Mouse (Mus musculus) E14TG2a.4 (cell line): ENCODE measurements around the gene Kdm6b.

Experiments
- H3K27me3 ChIP-seq: 2 replicates; pipeline ENCODE4 v1.6.1; 2014; ENCODE audit warnings: low read length, control low read depth; ENCODE audit not compliant: insufficient read depth
- H3K36me3 ChIP-seq: 2 replicates; pipeline ENCODE4 v1.6.1; 2014; ENCODE audit warnings: low read length, control low read depth; ENCODE audit not compliant: insufficient read depth
- H3K4me1 ChIP-seq: replicated peaks from 2 replicates; pipeline ENCODE4 v1.6.1; 2014; ENCODE audit warnings: low read depth, low read length, control low read depth
- H3K4me3 ChIP-seq: replicated peaks from 2 replicates; pipeline ENCODE4 v1.5.1; 2014; ENCODE audit warnings: mild to moderate bottlenecking, low read length
- H3K9me3 ChIP-seq: 2 replicates; pipeline ENCODE4 v1.6.1; 2014; ENCODE audit warnings: low read length, control low read depth
- CTCF ChIP-seq: conservative IDR thresholded peaks from 2 replicates; pipeline ENCODE4 v1.5.1; 2014; ENCODE audit warnings: low read length
- NANOG ChIP-seq: IDR thresholded peaks from 2 replicates; pipeline ENCODE4 v1.6.1; 2014; ENCODE audit warnings: borderline replicate concordance, low read length, mixed read lengths
- POU5F1 ChIP-seq: IDR thresholded peaks from 2 replicates; pipeline ENCODE4 v1.6.1; 2014; ENCODE audit warnings: low read length, borderline replicate concordance

Kdm6b gene

DNA sequence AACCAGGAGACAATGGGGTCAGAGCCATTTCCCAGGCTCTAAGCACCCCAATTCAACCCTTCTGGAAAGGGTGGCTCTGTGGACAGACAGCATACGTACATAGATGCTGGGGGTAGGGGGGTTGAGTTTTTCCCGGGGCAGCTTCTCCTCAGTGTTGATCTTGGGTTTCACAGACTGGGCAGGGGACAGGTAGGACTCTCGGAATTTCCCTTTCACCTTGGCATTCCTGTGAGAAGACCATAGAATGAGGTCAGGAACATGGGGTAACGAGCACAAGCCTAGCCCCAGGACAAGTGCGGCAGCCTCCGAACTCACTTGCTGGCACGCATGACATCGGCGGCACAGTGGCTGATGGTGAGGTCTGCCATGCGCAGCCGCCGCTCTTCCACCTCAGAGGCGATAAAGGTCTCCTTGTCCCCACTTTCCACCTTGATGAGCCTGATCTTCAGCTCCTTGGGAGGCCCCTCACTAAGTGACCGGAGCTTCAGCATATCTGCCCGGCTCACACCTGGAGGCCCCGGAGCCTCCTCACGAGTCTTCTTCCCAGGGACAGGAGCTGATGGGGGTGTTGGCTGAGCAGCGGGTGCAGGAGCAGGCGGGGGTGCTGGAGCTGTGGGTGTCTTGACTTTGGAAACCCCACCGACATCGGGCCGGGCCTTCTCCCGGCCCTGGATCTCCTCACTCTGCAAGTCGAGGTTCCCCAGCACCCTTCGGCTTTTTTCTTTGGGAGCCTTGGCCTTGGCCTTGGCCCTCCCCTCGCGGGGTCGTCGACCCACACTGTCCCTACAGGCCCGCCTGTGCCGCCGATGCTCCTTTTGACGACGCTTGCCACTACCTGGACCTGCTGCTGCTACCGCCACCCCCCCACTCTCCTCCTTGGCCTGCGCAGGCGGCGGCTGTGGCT is 9.5 kb downstream of the Kdm6b start:
- no peak for TF ChIP-seq NANOG
- TF ChIP-seq POU5F1 = no peak
- TF ChIP-seq CTCF = no peak
- peaks cover 80% of the 10 kb centered on the region for H3K4me1 ChIP-seq
- no peaks in the 10 kb centered on the region for H3K9me3 ChIP-seq
- peaks cover 25% of the 10 kb centered on the region for H3K27me3 ChIP-seq
- peak overlapping the region; percentile 71 for H3K4me3 ChIP-seq
- H3K36me3 ChIP-seq = peaks cover 76% of the 10 kb centered on the region

DNA sequence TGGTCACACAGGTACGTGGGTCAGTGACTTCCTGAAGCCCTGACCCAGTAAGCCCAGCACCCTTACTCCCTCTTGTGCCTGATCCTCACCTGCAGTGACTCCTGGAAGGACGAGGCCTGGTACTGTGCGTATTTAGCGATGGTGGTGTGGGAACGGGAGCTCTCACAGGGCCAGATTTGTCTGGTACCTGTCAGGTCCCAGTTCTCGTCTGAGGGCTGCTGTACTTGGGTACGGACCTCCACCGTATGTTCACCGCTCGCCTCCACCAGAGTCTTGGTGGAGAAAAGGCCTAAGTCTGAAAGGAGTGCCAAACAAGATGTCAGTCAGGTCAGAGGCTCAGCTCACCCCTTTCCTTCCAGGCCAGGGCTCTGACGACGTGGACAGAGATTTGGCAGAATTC is 11.5 kb downstream of the Kdm6b start:
- Histone ChIP-seq H3K36me3 (peaks cover 63% of the 10 kb centered on the region), H3K4me1 (peaks cover 81% of the 10 kb centered on the region), H3K4me3 (peak overlapping the region; percentile 59; the same call in 1 of the 2 replicates), H3K27me3 (peaks cover 25% of the 10 kb centered on the region), H3K9me3 (no peaks in the 10 kb centered on the region)
- TF ChIP-seq POU5F1 = no peak
- TF ChIP-seq CTCF = no peak
- no peak for TF ChIP-seq NANOG

- TF ChIP-seq CTCF (peak; percentile 62), NANOG (no peak)
- Histone ChIP-seq H3K4me3 (peak overlapping the region; percentile 59), H3K36me3 (peaks cover 61% of the 10 kb centered on the region), H3K27me3 (peaks cover 25% of the 10 kb centered on the region), H3K9me3 (no peaks in the 10 kb centered on the region), H3K4me1 (peaks cover 82% of the 10 kb centered on the region)
Observed at GRCm38 (mm10) chr11:69401210-69401637, 12.3 kb downstream of the Kdm6b start.

- TF ChIP-seq NANOG = no peak
- TF ChIP-seq POU5F1 = no peak
- no peak for TF ChIP-seq CTCF
- Histone ChIP-seq H3K27me3 (peaks cover 25% of the 10 kb centered on the region), H3K36me3 (peaks cover 52% of the 10 kb centered on the region), H3K4me1 (peaks cover 74% of the 10 kb centered on the region), H3K9me3 (no peaks in the 10 kb centered on the region), H3K4me3 (peak overlapping the region; percentile 88)
Observed at GRCm38 (mm10) chr11:69400083-69400850, 13.2 kb downstream of the Kdm6b start.

GRCm38 (mm10) chr11:69399201-69400082 is 14.0 kb downstream of the Kdm6b start:
- Histone ChIP-seq H3K9me3 (no peaks in the 10 kb centered on the region), H3K27me3 (peaks cover 22% of the 10 kb centered on the region), H3K4me3 (peak overlapping the region; percentile 88), H3K36me3 (peaks cover 43% of the 10 kb centered on the region), H3K4me1 (peaks cover 68% of the 10 kb centered on the region)
- TF ChIP-seq POU5F1 = no peak
- TF ChIP-seq NANOG = no peak
- TF ChIP-seq CTCF = no peak

DNA sequence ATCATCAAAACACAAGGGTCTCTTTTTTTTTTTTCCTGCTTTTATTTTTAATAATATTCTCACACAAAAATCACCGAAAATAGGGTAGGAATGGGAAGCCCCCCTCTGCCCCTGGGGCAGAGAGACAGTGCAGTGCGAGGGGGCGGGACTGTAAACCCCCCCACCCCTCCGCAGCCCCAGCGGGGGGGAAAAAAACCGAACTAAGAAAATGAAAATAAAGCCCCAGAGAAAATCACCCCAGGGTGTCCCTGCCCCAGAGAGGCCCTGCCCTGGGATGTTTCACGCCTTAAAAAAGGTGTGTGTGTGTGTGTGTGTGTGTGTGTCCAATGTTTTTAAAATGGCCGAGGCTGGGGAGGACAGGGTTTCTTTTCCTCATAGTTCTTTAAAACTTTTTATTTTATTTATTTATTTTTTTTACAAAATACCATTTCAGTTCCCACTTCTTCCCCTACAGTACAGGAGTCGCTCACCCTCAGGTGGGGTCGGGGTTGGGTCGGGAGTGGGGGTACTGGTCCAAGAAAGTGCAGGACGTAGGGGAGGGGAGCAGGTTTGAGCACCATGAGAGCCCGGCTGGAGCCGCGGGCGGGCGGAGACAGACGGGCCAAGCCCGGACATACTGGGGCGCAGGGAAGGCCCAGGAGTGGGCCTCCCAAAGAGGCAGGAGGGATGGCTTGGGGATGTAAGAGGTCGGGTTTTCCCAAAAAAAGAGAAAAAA is 14.8 kb downstream of the Kdm6b start:
- Histone ChIP-seq H3K4me1 (peaks cover 66% of the 10 kb centered on the region), H3K4me3 (peak overlapping the region; percentile 88), H3K36me3 (peaks cover 37% of the 10 kb centered on the region), H3K9me3 (no peaks in the 10 kb centered on the region), H3K27me3 (peaks cover 14% of the 10 kb centered on the region)
- TF ChIP-seq POU5F1 = no peak
- no peak for TF ChIP-seq CTCF
- TF ChIP-seq NANOG = no peak

GRCm38 (mm10) chr11:69398059-69398458 is 15.4 kb downstream of the Kdm6b start, which contains the start of gene Tmem88:
TSS of gene Tmem88 (minus strand) at chr11:69398234.
- peaks cover 62% of the 10 kb centered on the region for H3K4me1 ChIP-seq
- no peaks in the 10 kb centered on the region for H3K9me3 ChIP-seq
- 0 out of 2 replicates have a peak, but pooled peaks cover 9% of the 10 kb centered on the region for H3K27me3 ChIP-seq
- peaks cover 33% of the 10 kb centered on the region for H3K36me3 ChIP-seq
- TF ChIP-seq CTCF (no peak), NANOG (no peak), POU5F1 (no peak)
- H3K4me3 ChIP-seq = peak within 1 kb of the TSS; percentile 88
